Mouse (Mus musculus) lung, adult 2 months (tissue): ENCODE measurements around the gene Ralgds.

Experiments
- CTCF ChIP-seq: fragments of 200-500 bp; IDR thresholded peaks from 2 replicates; pipeline ENCODE4 v1.5.1; 2011; ENCODE audit warnings: mild to moderate bottlenecking, low read length, control low read depth; ENCODE audit not compliant: insufficient read depth
- POLR2A ChIP-seq: fragments of 200-500 bp; IDR thresholded peaks from 2 replicates; pipeline ENCODE4 v1.6.1; 2011; ENCODE audit warnings: low read depth, mild to moderate bottlenecking, control low read depth, low read length, borderline replicate concordance; ENCODE audit errors: extremely low read depth

GRCm38 (mm10) chr2:28513431-28514370 is 776 bp downstream of the Ralgds start:
- TF ChIP-seq CTCF (no peak), POLR2A (peak; percentile 11; the same call in 1 of the 2 replicates)
